Mouse (Mus musculus): ENCODE results near the gene Dhdh. TPM values are rescaled to one million over a fixed set of nuclear protein-coding genes. Genes with fewer than 3 reads are reported as not detected.

Dhdh gene
- polyA plus RNA-seq, 1 experiment from 2014 or later: 1.8 TPM

DNA sequence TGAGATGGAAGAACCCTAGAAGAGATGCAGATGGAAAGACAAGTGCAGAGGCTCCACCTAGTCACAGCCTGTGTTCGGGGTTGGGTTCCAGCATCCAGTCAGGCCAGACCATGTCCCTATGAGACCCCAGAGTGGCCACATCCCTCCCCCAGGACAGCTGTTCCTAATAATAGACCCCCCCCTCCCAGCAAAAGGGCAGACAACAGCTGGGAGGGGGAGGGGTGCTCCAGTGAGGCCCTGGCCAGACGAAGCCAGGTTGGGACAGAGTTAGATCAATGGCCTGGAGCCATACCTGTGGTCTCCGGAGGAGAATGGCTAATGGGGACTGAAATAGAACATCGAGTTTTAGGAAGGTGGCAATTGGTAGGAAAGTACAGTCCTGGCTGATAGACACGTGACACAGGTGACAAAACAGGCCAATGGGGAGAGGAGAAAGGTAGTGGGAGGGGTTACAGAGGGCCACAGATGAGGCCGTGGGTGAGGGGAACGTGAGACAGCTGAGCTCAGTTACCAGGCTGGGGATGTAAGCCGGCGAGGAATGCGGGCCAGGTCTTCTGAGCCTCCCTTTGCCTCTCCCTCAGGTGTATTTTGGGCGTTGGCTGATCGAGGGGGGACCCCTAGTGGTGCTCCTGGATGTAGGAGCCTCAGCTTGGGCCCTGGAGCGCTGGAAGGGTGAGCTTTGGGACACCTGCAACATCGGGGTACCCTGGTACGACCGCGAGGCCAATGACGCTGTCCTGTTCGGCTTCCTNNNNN is 50.9 kb downstream of the Dhdh start, which contains the start of gene Ruvbl2:
Gene Ruvbl2, minus strand, starts transcription at position 576 of the 756 bp plus-strand sequence.
- DNase-seq (ENCODE audit: low spot score) (no peak), ATAC-seq (replicated peaks; ENCODE audit: low FRiP score, low read depth) (no peak)
- no peaks in the 10 kb centered on the region for H3K27me3 ChIP-seq (ENCODE audit: insufficient read depth, low read length)
- TF ChIP-seq CTCF (IDR thresholded peaks at IDR 0.05; ENCODE audit: low read depth): peak; percentile 59
- 0 out of 2 replicates have a peak within 1 kb of the TSS, but pooled peaks have one; percentile 13 for H3K27ac ChIP-seq
- H3K9me3 ChIP-seq (replicated peaks; ENCODE audit: low read length): no peaks in the 10 kb centered on the region
- WGBS: 27% methylated on average over 19 of the region's 19 CpGs
- H3K9ac ChIP-seq (ENCODE audit: low read depth, low read length): peak within 1 kb of the TSS; percentile 27; the same call in 1 of the 2 replicates
- peak within 1 kb of the TSS; percentile 25; the same call in 1 of the 2 replicates for H3K4me2 ChIP-seq (ENCODE audit: low read length)
- 0 out of 2 replicates have a peak, but pooled peaks cover 10% of the 10 kb centered on the region for H3K36me3 ChIP-seq (ENCODE audit: insufficient read depth, low read length)
- H3K4me1 ChIP-seq (replicated peaks; ENCODE audit: insufficient read depth, low read length): peaks cover 30% of the 10 kb centered on the region
- no peak within 1 kb of the TSS for H3K4me3 ChIP-seq (replicated peaks; ENCODE audit: low read depth, low read length)

DNA sequence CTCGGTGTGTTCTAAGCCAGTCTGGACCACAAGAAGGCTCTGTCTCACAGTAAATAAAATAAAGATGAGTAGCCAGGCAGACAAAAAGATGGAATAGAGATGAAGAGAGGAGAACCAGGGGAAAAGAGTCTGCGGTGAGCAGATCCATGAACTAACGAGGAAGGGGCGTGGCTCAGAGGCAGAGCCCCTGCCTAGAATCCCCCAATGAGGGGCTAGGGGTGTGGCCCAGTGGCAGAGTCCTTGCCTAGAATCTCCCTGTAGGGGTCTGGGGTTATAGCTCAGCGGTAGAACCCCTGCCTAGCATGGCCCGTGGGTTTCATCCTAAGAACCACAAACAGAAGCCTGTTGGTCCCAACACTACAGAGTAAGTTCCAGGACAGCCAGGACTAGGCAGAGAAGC is 51.6 kb downstream of the Dhdh start:
- no peaks in the 10 kb centered on the region for H3K9me3 ChIP-seq (replicated peaks; ENCODE audit: low read length)
- H3K4me1 ChIP-seq (replicated peaks; ENCODE audit: insufficient read depth, low read length): peaks cover 30% of the 10 kb centered on the region
- no peak overlapping the region for H3K4me3 ChIP-seq (replicated peaks; ENCODE audit: low read depth, low read length)
- no peak for TF ChIP-seq CTCF (IDR thresholded peaks at IDR 0.05; ENCODE audit: low read depth)
- H3K36me3 ChIP-seq (ENCODE audit: insufficient read depth, low read length): 0 out of 2 replicates have a peak, but pooled peaks cover 5% of the 10 kb centered on the region
- 42% methylated on average over 6 of the region's 6 CpGs for WGBS
- no peak overlapping the region for H3K9ac ChIP-seq (ENCODE audit: low read depth, low read length)
- ATAC-seq (replicated peaks; ENCODE audit: low FRiP score, low read depth) (no peak), DNase-seq (ENCODE audit: low spot score) (no peak)
- 0 out of 2 replicates have a peak overlapping the region, but pooled peaks have one; percentile 13 for H3K27ac ChIP-seq
- H3K27me3 ChIP-seq (ENCODE audit: insufficient read depth, low read length): no peaks in the 10 kb centered on the region
- H3K4me2 ChIP-seq (ENCODE audit: low read length): no peak overlapping the region; the same call in 1 of the 2 replicates

DNA sequence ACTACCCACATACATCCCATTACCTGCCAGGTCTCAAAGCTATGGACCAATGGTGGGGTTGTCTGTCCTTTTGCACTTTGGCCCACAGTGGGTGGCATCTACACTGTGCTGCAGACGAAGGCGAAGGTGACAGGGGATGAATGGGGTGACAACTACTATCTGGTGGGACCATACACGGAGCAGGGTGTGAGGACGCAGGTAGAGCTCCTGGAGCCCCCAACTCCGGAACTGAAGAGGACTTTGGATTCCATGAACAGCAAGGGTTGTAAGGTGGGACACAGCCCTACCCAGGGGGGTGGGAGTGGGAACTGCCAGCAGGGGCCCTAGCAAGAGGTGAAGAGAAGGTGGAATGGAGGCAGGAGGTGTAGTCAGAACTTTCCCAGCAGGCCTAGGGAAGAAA is 52.2 kb downstream of the Dhdh start:
- no peak overlapping the region for H3K9ac ChIP-seq (ENCODE audit: low read depth, low read length)
- no peak overlapping the region for H3K4me3 ChIP-seq (replicated peaks; ENCODE audit: low read depth, low read length)

DNA sequence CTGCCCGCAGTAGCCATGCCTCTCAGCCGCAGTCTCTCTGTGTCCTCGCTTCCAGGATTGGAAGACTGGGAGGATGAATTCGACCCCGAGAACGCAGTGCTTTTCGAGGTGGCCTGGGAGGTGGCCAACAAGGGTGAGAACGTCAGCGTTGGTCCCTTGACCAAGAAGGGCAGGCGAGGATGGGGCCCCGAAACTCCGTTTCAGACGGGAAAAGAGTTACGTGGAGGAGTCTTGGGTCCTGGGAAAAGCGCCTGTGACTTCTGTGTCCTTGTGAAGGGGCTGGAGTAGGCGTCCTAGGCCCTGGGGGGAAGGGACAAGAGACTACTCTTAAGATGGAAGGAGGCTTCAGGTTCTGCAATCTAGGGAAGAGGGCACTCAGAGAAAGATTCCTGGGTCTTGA is 53.6 kb downstream of the Dhdh start:
- ATAC-seq (replicated peaks; ENCODE audit: low FRiP score, low read depth) (no peak), DNase-seq (ENCODE audit: low spot score) (no peak)
- TF ChIP-seq CTCF (IDR thresholded peaks at IDR 0.05; ENCODE audit: low read depth): no peak
- Histone ChIP-seq H3K4me2 (ENCODE audit: low read length) (peak overlapping the region; percentile 64), H3K4me1 (replicated peaks; ENCODE audit: insufficient read depth, low read length) (peaks cover 30% of the 10 kb centered on the region), H3K27ac (peak overlapping the region; percentile 62), H3K27me3 (ENCODE audit: insufficient read depth, low read length) (no peaks in the 10 kb centered on the region), H3K9me3 (replicated peaks; ENCODE audit: low read length) (no peaks in the 10 kb centered on the region), H3K9ac (ENCODE audit: low read depth, low read length) (peak overlapping the region; percentile 70), H3K4me3 (replicated peaks; ENCODE audit: low read depth, low read length) (peak overlapping the region; percentile 46), H3K36me3 (ENCODE audit: insufficient read depth, low read length) (0 out of 2 replicates have a peak, but pooled peaks cover 6% of the 10 kb centered on the region)
- 1% methylated on average over 16 of the region's 16 CpGs for WGBS

More for the DNA sequence above, 52.2 kb downstream of the Dhdh start:
- Histone ChIP-seq H3K27ac (no peak overlapping the region), H3K27me3 (ENCODE audit: insufficient read depth, low read length) (no peaks in the 10 kb centered on the region), H3K9me3 (replicated peaks; ENCODE audit: low read length) (no peaks in the 10 kb centered on the region), H3K4me1 (replicated peaks; ENCODE audit: insufficient read depth, low read length) (peaks cover 30% of the 10 kb centered on the region), H3K36me3 (ENCODE audit: insufficient read depth, low read length) (0 out of 2 replicates have a peak, but pooled peaks cover 1% of the 10 kb centered on the region), H3K4me2 (ENCODE audit: low read length) (peak overlapping the region; percentile 64; the same call in 1 of the 2 replicates)
- no peak for ATAC-seq (replicated peaks; ENCODE audit: low FRiP score, low read depth)
- WGBS: 97% methylated on average over 5 of the region's 5 CpGs
- no peak for DNase-seq (ENCODE audit: low spot score)
- TF ChIP-seq CTCF (IDR thresholded peaks at IDR 0.05; ENCODE audit: low read depth): no peak

DNA sequence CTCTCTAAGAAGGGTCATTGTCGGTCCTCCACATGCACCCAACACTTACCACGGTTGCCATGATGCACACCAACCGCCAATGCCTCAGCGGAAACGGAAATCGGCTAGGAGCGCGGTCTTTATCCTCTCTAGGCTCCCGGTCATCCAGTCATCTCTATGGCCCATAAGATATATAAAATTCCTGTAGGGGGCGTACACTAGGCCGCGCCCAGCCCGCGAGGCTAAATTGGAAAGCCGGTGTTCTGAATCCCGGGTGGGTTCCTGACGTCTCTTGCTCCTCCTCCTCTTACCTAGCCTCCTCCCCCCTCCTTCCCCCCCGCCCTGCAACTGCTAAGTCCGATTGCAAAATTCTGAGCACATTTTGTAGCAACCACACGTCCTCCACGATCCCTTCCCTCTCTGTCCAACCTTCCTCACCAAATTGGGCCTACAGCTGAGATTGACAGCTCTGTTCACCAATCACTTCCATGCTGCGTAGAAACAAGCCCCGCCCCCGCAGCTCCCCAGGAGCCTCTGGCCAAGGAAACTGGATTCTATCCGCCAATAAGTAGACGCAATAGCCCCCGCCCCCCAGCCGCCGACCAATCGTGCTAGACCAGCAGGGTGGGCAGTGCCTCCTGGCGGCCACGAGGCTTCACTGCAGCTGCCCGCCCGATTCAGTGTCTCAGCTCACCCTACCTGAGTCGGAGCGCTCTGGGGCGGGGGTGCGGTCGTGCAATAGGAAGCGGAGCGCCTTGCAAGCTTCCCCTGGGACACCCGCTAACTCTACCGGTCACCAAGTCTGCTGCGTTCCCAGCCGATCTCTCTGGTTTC is 54.2 kb downstream of the Dhdh start, which contains the start of gene Gys1:
Gene Gys1, plus strand, starts transcription at position 642 of the 813 bp plus-strand sequence.
- Histone ChIP-seq H3K9me3 (replicated peaks; ENCODE audit: low read length) (no peaks in the 10 kb centered on the region), H3K27me3 (ENCODE audit: insufficient read depth, low read length) (no peaks in the 10 kb centered on the region), H3K4me2 (ENCODE audit: low read length) (peak within 1 kb of the TSS; percentile 99), H3K4me1 (replicated peaks; ENCODE audit: insufficient read depth, low read length) (peaks cover 30% of the 10 kb centered on the region), H3K4me3 (replicated peaks; ENCODE audit: low read depth, low read length) (peak within 1 kb of the TSS; percentile 69), H3K9ac (ENCODE audit: low read depth, low read length) (peak within 1 kb of the TSS; percentile 80), H3K27ac (peak within 1 kb of the TSS; percentile 88), H3K36me3 (ENCODE audit: insufficient read depth, low read length) (0 out of 2 replicates have a peak, but pooled peaks cover 6% of the 10 kb centered on the region)
- DNase-seq (ENCODE audit: low spot score) (peak; percentile 100), ATAC-seq (replicated peaks; ENCODE audit: low FRiP score, low read depth) (peak; percentile 95)
- peak; percentile 95 for TF ChIP-seq CTCF (IDR thresholded peaks at IDR 0.05; ENCODE audit: low read depth)
- WGBS: under 1% methylated on average over 45 of the region's 45 CpGs

DNA sequence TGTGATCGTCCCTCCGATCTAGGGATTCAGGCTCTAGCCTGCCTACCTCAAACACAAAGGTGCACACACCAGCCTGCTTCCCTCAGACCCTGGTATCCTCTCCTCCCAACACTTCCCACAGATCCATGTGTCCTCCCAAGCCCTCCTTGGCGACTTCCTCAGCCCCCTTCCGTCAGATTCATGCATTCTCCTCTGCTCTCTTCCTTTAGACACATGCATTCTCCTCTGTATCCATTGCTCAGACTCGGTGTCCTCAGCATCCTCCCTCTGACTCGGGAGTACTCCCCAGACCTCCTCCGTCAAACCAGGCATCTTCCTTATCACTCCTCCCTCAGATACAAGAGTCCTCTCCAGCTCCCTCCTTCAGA is 54.8 kb downstream of the Dhdh start:
- Histone ChIP-seq H3K27ac (peak overlapping the region; percentile 88), H3K4me2 (ENCODE audit: low read length) (peak overlapping the region; percentile 99), H3K36me3 (ENCODE audit: insufficient read depth, low read length) (0 out of 2 replicates have a peak, but pooled peaks cover 6% of the 10 kb centered on the region), H3K4me3 (replicated peaks; ENCODE audit: low read depth, low read length) (peak overlapping the region; percentile 69), H3K4me1 (replicated peaks; ENCODE audit: insufficient read depth, low read length) (peaks cover 30% of the 10 kb centered on the region), H3K9me3 (replicated peaks; ENCODE audit: low read length) (no peaks in the 10 kb centered on the region), H3K9ac (ENCODE audit: low read depth, low read length) (peak overlapping the region; percentile 80), H3K27me3 (ENCODE audit: insufficient read depth, low read length) (no peaks in the 10 kb centered on the region)
- TF ChIP-seq CTCF (IDR thresholded peaks at IDR 0.05; ENCODE audit: low read depth): no peak
- 1% methylated on average over 7 of the region's 7 CpGs for WGBS
- DNase-seq (ENCODE audit: low spot score): no peak
- no peak for ATAC-seq (replicated peaks; ENCODE audit: low FRiP score, low read depth)

All from kidney, postnatal 0 days (tissue).